Mouse (Mus musculus) retina, postnatal 7 days (tissue): ENCODE data around the gene Gm4141.
"Not testable (repeated sequence)": the region's sequence is repeated elsewhere in the genome, so short reads cannot be mapped to it uniquely, and the experiment has no call there.

Experiments used
- DNase-seq: peaks from one replicate; pipeline ENCODE4 v3.0.0-alpha.2; 2012; ENCODE audit warnings: low read depth, low spot score

Gm4141 gene

GRCm38 (mm10) chr7:20576141-20576540, at the start of gene Gm4141:
Gm4141 (minus strand) TSS chr7:20576241.
- DNase-seq: not testable (repeated sequence)

- not testable (repeated sequence) for DNase-seq
Measured at GRCm38 (mm10) chr7:20598921-20599320, 22.9 kb upstream of the Gm4141 start, which contains the start of gene Gm4513. Gm4513 (minus strand) TSS chr7:20599021.

- not testable (repeated sequence) for DNase-seq
Measured at GRCm38 (mm10) chr7:20545657-20546056, 30.4 kb downstream of the Gm4141 start, which contains the start of gene Gm5726. Gm5726 (minus strand) TSS chr7:20545757.

GRCm38 (mm10) chr7:20533537-20533936, 42.5 kb downstream of the Gm4141 start, which contains the start of gene Vmn1r104:
Vmn1r104 (plus strand) TSS chr7:20533837.
- DNase-seq: not testable (repeated sequence)
